Mouse (Mus musculus): Measurements from ENCODE around the gene Phtf2.

DNA sequence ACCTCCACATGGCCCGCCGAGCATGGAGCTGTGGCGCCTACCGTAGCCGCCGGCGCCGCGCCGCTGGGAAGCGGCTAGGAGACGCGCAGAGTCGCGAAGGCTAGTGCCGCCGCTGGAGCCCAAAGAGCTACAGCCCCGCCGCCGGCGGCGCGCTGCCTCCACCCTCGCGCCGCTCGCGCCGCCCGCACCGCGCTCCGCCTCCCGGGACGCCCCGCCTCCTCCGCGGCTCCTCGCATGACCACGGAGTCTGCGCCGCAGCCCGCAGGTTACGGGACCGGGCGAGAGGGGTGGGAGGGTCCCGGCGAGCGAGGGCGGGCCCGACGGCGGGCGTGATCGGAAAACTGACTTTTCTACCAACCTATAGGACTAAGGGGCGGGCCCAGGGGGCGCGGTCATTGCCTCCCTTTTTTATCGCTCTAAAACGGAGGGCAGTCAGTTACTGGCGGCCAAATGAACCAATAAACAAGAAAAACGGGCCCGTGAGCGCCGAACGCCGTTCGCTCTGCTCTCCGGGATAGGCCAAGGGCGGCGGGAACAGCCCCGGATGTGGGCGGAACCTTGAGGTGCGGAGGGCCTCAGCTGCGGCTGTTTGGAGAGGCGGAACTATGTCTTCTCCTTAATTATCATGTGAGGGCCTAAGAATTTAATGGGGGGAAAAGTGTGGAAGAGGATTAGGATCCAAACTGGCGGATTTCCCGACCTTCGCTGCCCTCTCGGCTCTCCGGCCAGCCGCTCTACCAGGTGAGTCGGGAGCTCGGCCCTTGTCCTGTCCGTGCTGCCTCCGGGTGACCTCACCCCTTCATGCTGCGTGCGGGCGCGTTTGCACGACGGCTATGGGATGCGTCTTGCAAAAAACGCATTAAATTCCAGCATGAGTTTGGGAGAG lies at the start of gene Phtf2, which contains the start of gene Tmem60:
- TF ChIP-seq CTCF (conservative IDR thresholded peaks at IDR 0.05; ENCODE audit: low read length): no peak
- no peak for TF ChIP-seq NANOG (IDR thresholded peaks at IDR 0.05; ENCODE audit: borderline replicate concordance, low read length)
- no peak for TF ChIP-seq POU5F1 (IDR thresholded peaks at IDR 0.05; ENCODE audit: borderline replicate concordance, low read length)

Data from E14TG2a.4 (cell line).